Mouse (Mus musculus): ENCODE measurements at regions not wholly inside any gene's neighbourhood (a gene's known extent, or its start where the extent isn't known, plus 50 kb on each side); places are given as distances from the start of the nearest gene placed in this dataset.

DNA sequence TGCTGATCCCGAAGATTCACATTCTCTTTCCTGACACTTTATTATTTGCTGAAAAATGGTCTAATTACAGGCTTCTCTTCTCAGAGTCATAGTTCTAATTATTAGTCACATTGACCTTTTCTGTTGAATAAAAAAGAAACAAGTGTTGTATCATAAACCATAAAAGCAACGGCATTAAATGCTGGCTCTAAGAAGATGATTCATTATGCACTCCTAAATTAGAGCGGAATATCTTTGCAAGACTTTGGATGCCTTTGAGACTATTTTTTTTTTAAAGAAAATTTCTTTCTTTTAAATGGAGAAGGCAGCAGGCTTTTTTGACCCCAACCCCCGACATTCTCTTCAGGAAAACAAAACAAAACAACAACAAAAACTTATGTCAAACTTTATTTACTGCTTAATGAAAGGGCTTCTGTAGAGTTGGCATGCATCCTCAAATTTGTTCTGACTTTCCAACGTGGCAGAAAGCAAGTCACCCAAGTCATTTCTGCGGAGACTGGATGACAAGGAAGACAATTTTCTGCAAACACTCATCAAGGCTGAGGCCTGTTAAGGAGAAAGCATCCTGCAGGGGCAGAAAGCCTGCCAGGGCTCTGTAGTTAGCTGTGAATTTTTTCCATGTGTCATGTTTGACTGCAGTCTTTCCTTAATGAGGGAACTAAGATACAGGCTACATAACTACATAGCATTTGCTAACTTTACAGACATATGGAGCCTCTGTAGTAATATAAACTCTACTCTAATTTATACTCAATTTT, 205.1 kb downstream of the 1700017N19Rik start:
- TF ChIP-seq POLR2A (IDR thresholded peaks at IDR 0.05; ENCODE audit: low read depth, low read length) = no peak
- no peak for TF ChIP-seq CTCF (conservative IDR thresholded peaks at IDR 0.05; ENCODE audit: insufficient read depth, insufficient read length, low read depth, low read length)
- Histone ChIP-seq H3K4me3 (ENCODE audit: insufficient read depth, low read depth, low read length) (no peak overlapping the region), H3K4me1 (ENCODE audit: control insufficient read depth, insufficient read depth, low read length) (no peaks in the 10 kb centered on the region), H3K27me3 (replicated peaks; ENCODE audit: control insufficient read depth, insufficient read depth, low read length) (no peaks in the 10 kb centered on the region), H3K36me3 (ENCODE audit: control insufficient read depth, insufficient read depth, low read length) (no peaks in the 10 kb centered on the region), H3K27ac (ENCODE audit: insufficient read depth, low read depth, low read length) (no peak overlapping the region)
- whole genome bisulfite sequencing = 61% methylated on average over 6 of the region's 6 CpGs
- no peak for DNase-seq

DNA sequence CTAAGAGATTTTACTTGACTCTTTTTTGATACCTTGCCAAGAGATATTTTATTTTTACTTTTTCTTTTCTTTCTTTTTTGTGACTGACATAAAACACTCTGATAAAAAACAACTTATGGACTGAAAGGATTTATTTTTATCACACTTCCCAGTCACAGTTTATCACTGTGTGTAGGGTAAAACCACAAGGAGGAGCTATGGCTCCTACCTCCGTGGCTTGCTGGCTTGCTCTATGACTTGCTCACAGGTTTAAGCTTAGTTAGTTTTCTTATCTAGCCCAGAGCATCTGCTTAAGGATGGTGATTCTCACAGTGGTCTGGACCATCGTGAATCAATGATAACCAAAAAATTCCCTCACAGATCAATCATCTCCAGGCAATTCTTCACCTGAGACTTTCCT, 221.4 kb downstream of the 1700017N19Rik start:
- 55% methylated on average over 2 of the region's 2 CpGs for WGBS
- no peak for DNase-seq

DNA sequence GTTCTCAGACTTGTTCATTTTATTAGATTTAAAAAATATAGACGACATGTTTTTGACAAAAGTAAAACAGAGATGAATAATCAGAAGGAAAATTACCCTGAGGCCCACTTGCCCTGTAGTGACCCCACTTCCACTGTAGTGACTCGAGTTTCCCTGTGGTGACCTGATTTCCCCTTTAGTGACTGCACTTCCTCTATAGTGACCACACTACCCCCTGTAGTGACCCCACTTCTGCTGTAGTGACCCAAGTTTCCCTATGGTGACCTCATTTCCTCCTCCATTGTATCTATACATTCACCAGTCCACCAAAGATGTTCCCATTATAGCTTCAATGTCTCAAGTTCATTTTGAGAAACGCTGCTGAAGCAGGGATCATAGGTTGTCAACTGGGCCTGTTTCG, 244.5 kb downstream of the 1700017N19Rik start:
- Histone ChIP-seq H3K36me3 (ENCODE audit: control insufficient read depth, insufficient read depth, low read length) (no peaks in the 10 kb centered on the region), H3K27me3 (replicated peaks; ENCODE audit: control insufficient read depth, insufficient read depth, low read length) (no peaks in the 10 kb centered on the region), H3K4me1 (ENCODE audit: control insufficient read depth, insufficient read depth, low read length) (no peaks in the 10 kb centered on the region), H3K4me3 (ENCODE audit: insufficient read depth, low read depth, low read length) (no peak overlapping the region), H3K27ac (ENCODE audit: insufficient read depth, low read depth, low read length) (no peak overlapping the region)
- DNase-seq = no peak
- WGBS = 58% methylated on average over 4 of the region's 4 CpGs
- TF ChIP-seq POLR2A (IDR thresholded peaks at IDR 0.05; ENCODE audit: low read depth, low read length) = no peak
- TF ChIP-seq CTCF (conservative IDR thresholded peaks at IDR 0.05; ENCODE audit: insufficient read depth, insufficient read length, low read depth, low read length) = no peak

More for the DNA sequence above, 221.4 kb downstream of the 1700017N19Rik start:
- TF ChIP-seq CTCF (conservative IDR thresholded peaks at IDR 0.05; ENCODE audit: insufficient read depth, insufficient read length, low read depth, low read length) (no peak), POLR2A (IDR thresholded peaks at IDR 0.05; ENCODE audit: low read depth, low read length) (no peak)
- no peaks in the 10 kb centered on the region for H3K4me1 ChIP-seq (ENCODE audit: control insufficient read depth, insufficient read depth, low read length)
- no peak overlapping the region for H3K27ac ChIP-seq (ENCODE audit: insufficient read depth, low read depth, low read length)
- H3K36me3 ChIP-seq (ENCODE audit: control insufficient read depth, insufficient read depth, low read length) = no peaks in the 10 kb centered on the region
- H3K27me3 ChIP-seq (replicated peaks; ENCODE audit: control insufficient read depth, insufficient read depth, low read length) = no peaks in the 10 kb centered on the region
- no peak overlapping the region for H3K4me3 ChIP-seq (ENCODE audit: insufficient read depth, low read depth, low read length)

DNA sequence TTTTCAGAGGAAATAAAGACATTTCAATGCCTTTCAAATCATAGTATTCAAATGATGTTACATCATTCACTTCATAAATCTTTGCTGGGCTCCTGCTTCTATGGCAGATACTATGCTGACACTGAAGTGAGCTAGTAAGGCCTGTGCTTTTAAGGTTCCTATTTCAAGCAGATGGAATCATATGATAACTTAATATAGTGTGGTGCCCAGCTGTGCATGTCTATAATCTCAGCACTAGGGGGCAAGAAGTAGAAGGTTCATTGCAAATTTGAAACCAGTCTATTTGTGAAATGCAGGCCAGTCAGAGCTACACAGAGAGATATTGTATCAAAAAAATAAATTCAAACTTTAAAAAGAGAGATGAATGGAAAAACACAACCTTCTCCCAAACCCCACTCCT, 262.9 kb downstream of the 1700017N19Rik start:
- Histone ChIP-seq H3K4me1 (ENCODE audit: control insufficient read depth, insufficient read depth, low read length) (no peaks in the 10 kb centered on the region), H3K4me3 (ENCODE audit: insufficient read depth, low read depth, low read length) (no peak overlapping the region), H3K36me3 (ENCODE audit: control insufficient read depth, insufficient read depth, low read length) (no peaks in the 10 kb centered on the region), H3K27me3 (replicated peaks; ENCODE audit: control insufficient read depth, insufficient read depth, low read length) (no peaks in the 10 kb centered on the region), H3K27ac (ENCODE audit: insufficient read depth, low read depth, low read length) (no peak overlapping the region)
- no peak for DNase-seq
- TF ChIP-seq CTCF (conservative IDR thresholded peaks at IDR 0.05; ENCODE audit: insufficient read depth, insufficient read length, low read depth, low read length) (no peak), POLR2A (IDR thresholded peaks at IDR 0.05; ENCODE audit: low read depth, low read length) (no peak)

DNA sequence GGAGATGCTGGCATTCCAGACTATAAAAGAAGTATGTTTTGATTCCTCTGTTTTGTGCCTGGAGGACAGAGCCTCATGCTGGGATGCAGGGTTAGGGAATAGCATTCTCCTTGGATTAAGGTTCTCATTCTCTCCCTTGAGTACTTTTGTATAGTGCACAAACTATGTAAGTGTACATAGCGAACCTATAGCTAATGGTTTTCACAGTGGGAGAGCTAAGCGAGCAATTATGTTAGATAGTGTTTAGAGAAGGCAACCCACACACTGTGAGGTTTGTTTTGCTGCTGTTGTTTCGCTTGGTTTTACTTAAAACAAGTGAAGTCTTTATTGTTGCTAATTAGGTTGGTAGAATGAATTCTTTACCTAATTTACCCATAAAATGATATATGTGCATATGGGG, 266.2 kb downstream of the 1700017N19Rik start:
- Histone ChIP-seq H3K36me3 (ENCODE audit: control insufficient read depth, insufficient read depth, low read length) (no peaks in the 10 kb centered on the region), H3K4me3 (ENCODE audit: insufficient read depth, low read depth, low read length) (no peak overlapping the region), H3K27me3 (replicated peaks; ENCODE audit: control insufficient read depth, insufficient read depth, low read length) (no peaks in the 10 kb centered on the region), H3K27ac (ENCODE audit: insufficient read depth, low read depth, low read length) (no peak overlapping the region), H3K4me1 (ENCODE audit: control insufficient read depth, insufficient read depth, low read length) (no peaks in the 10 kb centered on the region)
- WGBS = 89% methylated on average over 3 of the region's 3 CpGs
- TF ChIP-seq CTCF (conservative IDR thresholded peaks at IDR 0.05; ENCODE audit: insufficient read depth, insufficient read length, low read depth, low read length) (no peak), POLR2A (IDR thresholded peaks at IDR 0.05; ENCODE audit: low read depth, low read length) (no peak)
- DNase-seq = no peak

GRCm38 (mm10) chr10:100865501-100866181, 275.4 kb downstream of the 1700017N19Rik start:
- TF ChIP-seq POLR2A (IDR thresholded peaks at IDR 0.05; ENCODE audit: low read depth, low read length) (no peak), CTCF (conservative IDR thresholded peaks at IDR 0.05; ENCODE audit: insufficient read depth, insufficient read length, low read depth, low read length) (no peak)
- H3K4me1 ChIP-seq (ENCODE audit: control insufficient read depth, insufficient read depth, low read length) = no peaks in the 10 kb centered on the region
- no peak for DNase-seq
- no peak overlapping the region for H3K27ac ChIP-seq (ENCODE audit: insufficient read depth, low read depth, low read length)
- WGBS = 32% methylated on average over 6 of the region's 6 CpGs
- no peaks in the 10 kb centered on the region for H3K27me3 ChIP-seq (replicated peaks; ENCODE audit: control insufficient read depth, insufficient read depth, low read length)
- H3K36me3 ChIP-seq (ENCODE audit: control insufficient read depth, insufficient read depth, low read length) = no peaks in the 10 kb centered on the region
- H3K4me3 ChIP-seq (ENCODE audit: insufficient read depth, low read depth, low read length) = no peak overlapping the region

- Histone ChIP-seq H3K27me3 (replicated peaks; ENCODE audit: control insufficient read depth, insufficient read depth, low read length) (no peaks in the 10 kb centered on the region), H3K4me3 (ENCODE audit: insufficient read depth, low read depth, low read length) (no peak overlapping the region), H3K36me3 (ENCODE audit: control insufficient read depth, insufficient read depth, low read length) (no peaks in the 10 kb centered on the region), H3K4me1 (ENCODE audit: control insufficient read depth, insufficient read depth, low read length) (no peaks in the 10 kb centered on the region), H3K27ac (ENCODE audit: insufficient read depth, low read depth, low read length) (no peak overlapping the region)
- TF ChIP-seq CTCF (conservative IDR thresholded peaks at IDR 0.05; ENCODE audit: insufficient read depth, insufficient read length, low read depth, low read length) = no peak
- TF ChIP-seq POLR2A (IDR thresholded peaks at IDR 0.05; ENCODE audit: low read depth, low read length) = no peak
- no peak for DNase-seq
- WGBS = 47% methylated on average over 3 of the region's 3 CpGs
Observed at GRCm38 (mm10) chr10:100868360-100868916, 278.2 kb downstream of the 1700017N19Rik start.

Data from kidney, adult 2 months (tissue).